Mouse (Mus musculus): Measurements from ENCODE around the gene Tnrc6b.

Tnrc6b gene

GRCm38 (mm10) chr15:80710608-80711363 is at the start of gene Tnrc6b:
TSS of gene Tnrc6b (plus strand) at chr15:80711313.
- peak; percentile 98 to 99 for DNase-seq (ENCODE audit: low spot score in 2 of 2)

GRCm38 (mm10) chr15:80664444-80664843 is 46.7 kb upstream of the Tnrc6b start:
- DNase-seq (ENCODE audit: low spot score in 2 of 2): no peak

- peak; percentile 22 to 69 for DNase-seq (ENCODE audit: low spot score in 2 of 2)
Observed at GRCm38 (mm10) chr15:80671295-80672252, 39.5 kb upstream of the Tnrc6b start, which contains the start of gene Fam83f. TSS of gene Fam83f (plus strand) at chr15:80671847.

- no peak for DNase-seq (ENCODE audit: low spot score in 2 of 2)
Observed at GRCm38 (mm10) chr15:80672810-80673209, 38.3 kb upstream of the Tnrc6b start.

- no peak for DNase-seq (ENCODE audit: low spot score in 2 of 2)
Observed at GRCm38 (mm10) chr15:80673337-80674095, 37.6 kb upstream of the Tnrc6b start.

GRCm38 (mm10) chr15:80674700-80675099 is 36.4 kb upstream of the Tnrc6b start:
- DNase-seq (ENCODE audit: low spot score in 2 of 2): no peak

- no peak for DNase-seq (ENCODE audit: low spot score in 2 of 2)
Observed at GRCm38 (mm10) chr15:80679515-80680215, 31.4 kb upstream of the Tnrc6b start.

- DNase-seq (ENCODE audit: low spot score in 2 of 2): no peak
Observed at GRCm38 (mm10) chr15:80680347-80681030, 30.6 kb upstream of the Tnrc6b start.

GRCm38 (mm10) chr15:80681466-80681881 is 29.6 kb upstream of the Tnrc6b start:
- peak; percentile 76 to 78 for DNase-seq (ENCODE audit: low spot score in 2 of 2)

- DNase-seq (ENCODE audit: low spot score in 2 of 2): no peak
Observed at GRCm38 (mm10) chr15:80682343-80682742, 28.8 kb upstream of the Tnrc6b start.

GRCm38 (mm10) chr15:80683151-80683550 is 28.0 kb upstream of the Tnrc6b start:
- no peak for DNase-seq (ENCODE audit: low spot score in 2 of 2)

- no peak for DNase-seq (ENCODE audit: low spot score in 2 of 2)
Observed at GRCm38 (mm10) chr15:80683990-80684389, 27.1 kb upstream of the Tnrc6b start.

- no peak for DNase-seq (ENCODE audit: low spot score in 2 of 2)
Observed at GRCm38 (mm10) chr15:80684786-80685602, 26.1 kb upstream of the Tnrc6b start.

- no peak for DNase-seq (ENCODE audit: low spot score in 2 of 2)
Observed at GRCm38 (mm10) chr15:80685603-80685895, 25.6 kb upstream of the Tnrc6b start.

GRCm38 (mm10) chr15:80688536-80688935 is 22.6 kb upstream of the Tnrc6b start:
- no peak for DNase-seq (ENCODE audit: low spot score in 2 of 2)

- DNase-seq (ENCODE audit: low spot score in 2 of 2): no peak
Observed at GRCm38 (mm10) chr15:80693492-80693891, 17.6 kb upstream of the Tnrc6b start.

- peak; percentile 44 to 78 for DNase-seq (ENCODE audit: low spot score in 2 of 2)
Observed at GRCm38 (mm10) chr15:80694125-80694910, 16.8 kb upstream of the Tnrc6b start.

GRCm38 (mm10) chr15:80697564-80697963 is 13.5 kb upstream of the Tnrc6b start:
- DNase-seq (ENCODE audit: low spot score in 2 of 2): peak; percentile 73 to 75
